Mouse (Mus musculus) gastrocnemius, adult 8-10 months (tissue): ENCODE measurements around the gene Ctnnal1. TPM values are rescaled to one million over a fixed set of nuclear protein-coding genes. Genes with fewer than 3 reads are reported as not detected.
"Not testable (repeated sequence)": the region's sequence is repeated elsewhere in the genome, so short reads cannot be mapped to it uniquely, and the experiment has no call there.

Source experiments
- DNase-seq, 2 experiments: peaks; one replicate each; pipeline ENCODE4 v3.0.0; 2022; ENCODE audit warnings: low spot score in 2 of 2
- total RNA-seq, 4 experiments: library from RNA; stranded (reverse); gene quantifications; 2 replicates each; pipeline ENCODE4 v1.2.4; 2022

Ctnnal1 gene
- 1 to 10 TPM; 5.8 to 9.6 (median 7.2) TPM for total RNA-seq

GRCm38 (mm10) chr4:56865003-56865511 is at the start of gene Ctnnal1:
Ctnnal1 (minus strand) TSS chr4:56865188.
- DNase-seq, result peak; percentile 81 to 88

- DNase-seq, result no peak
Measured at GRCm38 (mm10) chr4:56914761-56915160, 49.8 kb upstream of the Ctnnal1 start.

GRCm38 (mm10) chr4:56914338-56914737 is 49.4 kb upstream of the Ctnnal1 start:
- DNase-seq, result no peak

- DNase-seq, result no peak
Measured at GRCm38 (mm10) chr4:56912382-56913001, 47.5 kb upstream of the Ctnnal1 start.

- no peak for DNase-seq
Measured at GRCm38 (mm10) chr4:56909568-56909967, 44.6 kb upstream of the Ctnnal1 start.

GRCm38 (mm10) chr4:56907671-56908070 is 42.7 kb upstream of the Ctnnal1 start:
- DNase-seq, result no peak

- DNase-seq, result no peak
Measured at GRCm38 (mm10) chr4:56906926-56907325, 41.9 kb upstream of the Ctnnal1 start.

- DNase-seq, result no peak
Measured at GRCm38 (mm10) chr4:56905507-56905906, 40.5 kb upstream of the Ctnnal1 start.

GRCm38 (mm10) chr4:56901671-56902070 is 36.7 kb upstream of the Ctnnal1 start:
- DNase-seq, result no peak

GRCm38 (mm10) chr4:56899216-56899615 is 34.2 kb upstream of the Ctnnal1 start:
- no peak for DNase-seq

- no peak for DNase-seq
Measured at GRCm38 (mm10) chr4:56897511-56897910, 32.5 kb upstream of the Ctnnal1 start.

- no peak for DNase-seq
Measured at GRCm38 (mm10) chr4:56894196-56894595, 29.2 kb upstream of the Ctnnal1 start.

GRCm38 (mm10) chr4:56892501-56893115 is 27.6 kb upstream of the Ctnnal1 start:
- no peak for DNase-seq

- DNase-seq, result no peak
Measured at GRCm38 (mm10) chr4:56888483-56888882, 23.5 kb upstream of the Ctnnal1 start.

GRCm38 (mm10) chr4:56886286-56886979 is 21.4 kb upstream of the Ctnnal1 start:
- DNase-seq, result no peak

- no peak for DNase-seq
Measured at GRCm38 (mm10) chr4:56880036-56880703, 15.2 kb upstream of the Ctnnal1 start.

- no peak for DNase-seq
Measured at GRCm38 (mm10) chr4:56878971-56879370, 14.0 kb upstream of the Ctnnal1 start.

GRCm38 (mm10) chr4:56870541-56870940 is 5.6 kb upstream of the Ctnnal1 start:
- DNase-seq, result not testable (repeated sequence)

GRCm38 (mm10) chr4:56867761-56868160 is 2.8 kb upstream of the Ctnnal1 start:
- DNase-seq, result no peak

- DNase-seq, result peak in 1 of 2 experiments; percentile 23
Measured at GRCm38 (mm10) chr4:56865971-56866370, 983 bp upstream of the Ctnnal1 start.

- peak; percentile 11 to 23 for DNase-seq
Measured at GRCm38 (mm10) chr4:56864417-56865001, 479 bp downstream of the Ctnnal1 start.
